Mouse (Mus musculus) hindbrain, embryonic 12.5 days (tissue): ENCODE measurements around the gene Slain2. TPM values are rescaled to one million over a fixed set of nuclear protein-coding genes. Genes with fewer than 3 reads are reported as not detected.

Experiments used
- ATAC-seq: fragments of 200-750 bp; cut with Nextera tagmentation; 2 replicates; pipeline ENCODE4 v1.8.0; 2017; ENCODE audit warnings: moderate TSS enrichment; ENCODE audit not compliant: low FRiP score
- H3K27ac ChIP-seq: fragments of 300-500 bp; sonication (generic); 2 replicates; pipeline ENCODE4 v1.5.1; 2016; ENCODE audit warnings: mild to moderate bottlenecking
- H3K27me3 ChIP-seq: fragments of 300-500 bp; sonication (generic); 2 replicates; pipeline ENCODE4 v1.6.1; 2016; ENCODE audit warnings: mild to moderate bottlenecking
- H3K36me3 ChIP-seq: fragments of 300-500 bp; sonication (generic); 2 replicates; pipeline ENCODE4 v1.6.1; 2016; ENCODE audit warnings: mild to moderate bottlenecking
- H3K4me1 ChIP-seq: fragments of 300-500 bp; sonication (generic); 2 replicates; pipeline ENCODE4 v1.6.1; 2016
- H3K4me2 ChIP-seq: fragments of 300-500 bp; sonication (generic); replicated peaks from 2 replicates; pipeline ENCODE4 v1.6.1; 2016; ENCODE audit warnings: mild to moderate bottlenecking
- H3K4me3 ChIP-seq: fragments of 300-500 bp; sonication (generic); 2 replicates; pipeline ENCODE4 v1.5.1; 2016; ENCODE audit warnings: mild to moderate bottlenecking
- H3K9ac ChIP-seq: fragments of 300-500 bp; sonication (generic); 2 replicates; pipeline ENCODE4 v1.6.1; 2016; ENCODE audit warnings: mild to moderate bottlenecking, moderate library complexity
- H3K9me3 ChIP-seq: fragments of 300-500 bp; sonication (generic); replicated peaks from 2 replicates; pipeline ENCODE4 v1.6.1; 2016; ENCODE audit warnings: mild to moderate bottlenecking
- WGBS: fragments of 180-500 bp; shearing (Covaris S2); methylation state at CpG from one replicate; pipeline ENCODE4 v1.1.7; 2016; 5-methylcytosine and 5-hydroxymethylcytosine counted together
- polyA plus RNA-seq: library from polyadenylated mRNA; unstranded; fragments of >200 nt; fragmentation: Nextera tagmentation; extraction: Ambion mirVana; gene quantifications from 2 replicates; pipeline ENCODE4 v1.2.1, GENCODE M21; 2016

Gene Slain2
- polyA plus RNA-seq, 1 experiment from 2014 or later: 27.7 TPM

DNA sequence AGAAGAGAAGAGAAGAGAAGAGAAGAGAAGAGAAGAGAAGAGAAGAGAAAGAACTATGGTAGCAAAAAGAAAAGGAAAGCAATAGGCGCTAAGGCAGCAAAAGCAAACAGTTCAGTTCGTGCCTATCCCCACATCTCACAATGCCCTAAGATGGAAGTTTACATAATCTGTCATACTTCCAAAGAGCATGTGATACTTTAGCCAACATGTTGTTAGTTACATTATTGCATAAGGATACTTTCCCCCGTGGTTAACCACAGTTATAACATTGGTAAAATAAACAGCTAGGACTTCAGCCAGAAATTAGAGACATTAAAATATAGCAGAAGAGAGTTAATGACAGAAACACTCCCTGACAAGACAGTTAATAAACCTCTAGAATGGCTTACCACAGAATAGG is 30.4 kb upstream of the Slain2 start:
- H3K27me3 ChIP-seq: no peaks in the 10 kb centered on the region
- no peak overlapping the region for H3K9ac ChIP-seq
- H3K27ac ChIP-seq: no peak overlapping the region
- ATAC-seq: no peak
- H3K4me1 ChIP-seq: no peaks in the 10 kb centered on the region
- H3K4me2 ChIP-seq: no peak overlapping the region
- H3K4me3 ChIP-seq: no peak overlapping the region
- 91% methylated on average over 3 of the region's 3 CpGs for WGBS
- no peaks in the 10 kb centered on the region for H3K36me3 ChIP-seq
- H3K9me3 ChIP-seq: no peaks in the 10 kb centered on the region

GRCm38 (mm10) chr5:72886458-72887222 is 27.5 kb upstream of the Slain2 start:
- H3K4me3 ChIP-seq: no peak overlapping the region
- 73% methylated on average over 19 of the region's 19 CpGs for WGBS

GRCm38 (mm10) chr5:72888260-72888659 is 25.8 kb upstream of the Slain2 start:
- H3K4me1 ChIP-seq: no peaks in the 10 kb centered on the region
- H3K27ac ChIP-seq: no peak overlapping the region
- 92% methylated on average over 7 of the region's 7 CpGs for whole genome bisulfite sequencing
- no peaks in the 10 kb centered on the region for H3K36me3 ChIP-seq
- ATAC-seq: no peak
- H3K4me2 ChIP-seq: no peak overlapping the region
- no peak overlapping the region for H3K4me3 ChIP-seq
- H3K27me3 ChIP-seq: no peaks in the 10 kb centered on the region
- no peaks in the 10 kb centered on the region for H3K9me3 ChIP-seq
- H3K9ac ChIP-seq: no peak overlapping the region

More at GRCm38 (mm10) chr5:72886458-72887222, 27.5 kb upstream of the Slain2 start:
- Histone ChIP-seq H3K27ac (no peak overlapping the region), H3K27me3 (no peaks in the 10 kb centered on the region), H3K4me1 (no peaks in the 10 kb centered on the region), H3K9ac (no peak overlapping the region), H3K36me3 (no peaks in the 10 kb centered on the region), H3K4me2 (no peak overlapping the region), H3K9me3 (no peaks in the 10 kb centered on the region)
- no peak for ATAC-seq

DNA sequence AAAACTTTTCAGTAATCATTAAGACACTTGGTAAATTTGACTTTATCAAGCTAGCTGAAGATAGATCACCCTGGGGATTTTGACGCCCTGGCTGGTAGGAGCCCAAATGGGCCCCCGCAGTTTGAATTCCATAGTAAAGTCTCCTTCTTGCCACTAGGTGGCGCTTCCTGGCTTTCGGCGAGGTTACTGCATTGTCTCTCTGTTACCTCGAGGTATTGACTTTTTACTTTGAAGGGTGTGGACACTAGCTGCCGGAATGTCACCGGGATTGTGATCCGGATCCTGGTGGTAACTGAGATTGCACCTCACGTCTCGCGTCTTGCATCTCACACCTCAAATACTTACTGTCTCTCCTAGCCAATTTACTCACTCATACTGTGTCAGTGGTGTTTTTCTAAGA is 22.6 kb upstream of the Slain2 start:
- H3K27ac ChIP-seq: no peak overlapping the region
- ATAC-seq: no peak
- H3K4me1 ChIP-seq: no peaks in the 10 kb centered on the region
- H3K4me2 ChIP-seq: no peak overlapping the region
- no peak overlapping the region for H3K9ac ChIP-seq
- no peaks in the 10 kb centered on the region for H3K27me3 ChIP-seq
- H3K4me3 ChIP-seq: no peak overlapping the region
- H3K36me3 ChIP-seq: no peaks in the 10 kb centered on the region
- no peaks in the 10 kb centered on the region for H3K9me3 ChIP-seq
- 9% methylated on average over 12 of the region's 12 CpGs for WGBS

GRCm38 (mm10) chr5:72893987-72894386 is 20.1 kb upstream of the Slain2 start:
- ATAC-seq: no peak
- H3K4me1 ChIP-seq: no peaks in the 10 kb centered on the region
- H3K9me3 ChIP-seq: no peaks in the 10 kb centered on the region
- WGBS: 62% methylated on average over 5 of the region's 5 CpGs
- H3K27me3 ChIP-seq: no peaks in the 10 kb centered on the region
- no peaks in the 10 kb centered on the region for H3K36me3 ChIP-seq
- H3K9ac ChIP-seq: no peak overlapping the region
- no peak overlapping the region for H3K4me3 ChIP-seq
- no peak overlapping the region for H3K4me2 ChIP-seq
- no peak overlapping the region for H3K27ac ChIP-seq

DNA sequence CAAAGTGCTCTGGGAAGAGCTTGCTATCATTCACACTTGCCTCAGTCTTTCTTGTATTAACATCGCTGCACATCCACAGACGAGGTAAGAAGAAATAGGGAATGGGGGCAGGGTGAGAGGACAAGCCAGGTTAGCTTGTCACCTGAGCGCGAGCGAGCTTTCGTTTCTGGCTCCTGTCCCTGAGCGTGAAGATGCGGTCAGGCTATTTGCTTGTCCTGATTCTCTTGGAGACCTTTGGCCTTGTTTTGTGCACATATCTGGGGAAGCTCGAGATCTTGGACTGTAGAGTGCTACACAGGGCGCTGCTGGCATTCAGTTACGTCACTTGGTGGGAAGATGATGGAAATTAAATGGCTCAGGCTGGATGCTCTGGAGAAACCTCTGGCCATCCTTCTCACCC is 18.8 kb upstream of the Slain2 start:
- Histone ChIP-seq H3K9me3 (no peaks in the 10 kb centered on the region), H3K27me3 (no peaks in the 10 kb centered on the region), H3K27ac (no peak overlapping the region), H3K4me1 (no peaks in the 10 kb centered on the region), H3K9ac (no peak overlapping the region), H3K36me3 (no peaks in the 10 kb centered on the region), H3K4me3 (no peak overlapping the region), H3K4me2 (no peak overlapping the region)
- WGBS: 90% methylated on average over 11 of the region's 11 CpGs
- no peak for ATAC-seq

- no peaks in the 10 kb centered on the region for H3K9me3 ChIP-seq
- no peaks in the 10 kb centered on the region for H3K4me1 ChIP-seq
- no peak overlapping the region for H3K4me3 ChIP-seq
- no peak for ATAC-seq
- WGBS: 78% methylated on average over 18 of the region's 18 CpGs
- no peaks in the 10 kb centered on the region for H3K27me3 ChIP-seq
- H3K4me2 ChIP-seq: no peak overlapping the region
- no peaks in the 10 kb centered on the region for H3K36me3 ChIP-seq
- no peak overlapping the region for H3K27ac ChIP-seq
- no peak overlapping the region for H3K9ac ChIP-seq
These were observed 17.4 kb upstream of the Slain2 start for GRCm38 (mm10) chr5:72896478-72897279.

DNA sequence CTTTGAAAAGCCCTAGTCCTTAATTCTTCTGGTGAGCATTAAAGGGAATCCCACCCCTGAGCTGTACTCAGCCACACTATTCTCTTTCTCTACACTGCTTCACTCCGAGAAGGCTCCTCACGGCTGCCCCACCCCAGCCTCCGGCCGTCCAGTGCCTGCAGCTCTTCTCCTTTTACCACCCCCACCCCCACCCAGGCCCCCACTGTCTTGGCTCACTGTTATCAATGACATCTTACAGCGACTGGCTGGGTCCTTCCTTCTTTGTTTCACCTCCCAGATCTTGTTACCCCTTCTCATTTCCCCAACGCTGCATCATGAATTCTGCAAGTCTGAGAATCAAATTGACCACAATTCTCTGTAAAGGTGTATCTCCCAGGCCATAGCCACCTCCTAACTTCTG is 16.1 kb upstream of the Slain2 start:
- Histone ChIP-seq H3K4me2 (no peak overlapping the region), H3K36me3 (no peaks in the 10 kb centered on the region), H3K9me3 (no peaks in the 10 kb centered on the region), H3K9ac (no peak overlapping the region), H3K27me3 (no peaks in the 10 kb centered on the region), H3K4me1 (no peaks in the 10 kb centered on the region), H3K27ac (no peak overlapping the region), H3K4me3 (no peak overlapping the region)
- WGBS: 58% methylated on average over 6 of the region's 6 CpGs
- no peak for ATAC-seq

GRCm38 (mm10) chr5:72899255-72899654 is 14.8 kb upstream of the Slain2 start:
- no peak overlapping the region for H3K4me2 ChIP-seq

DNA sequence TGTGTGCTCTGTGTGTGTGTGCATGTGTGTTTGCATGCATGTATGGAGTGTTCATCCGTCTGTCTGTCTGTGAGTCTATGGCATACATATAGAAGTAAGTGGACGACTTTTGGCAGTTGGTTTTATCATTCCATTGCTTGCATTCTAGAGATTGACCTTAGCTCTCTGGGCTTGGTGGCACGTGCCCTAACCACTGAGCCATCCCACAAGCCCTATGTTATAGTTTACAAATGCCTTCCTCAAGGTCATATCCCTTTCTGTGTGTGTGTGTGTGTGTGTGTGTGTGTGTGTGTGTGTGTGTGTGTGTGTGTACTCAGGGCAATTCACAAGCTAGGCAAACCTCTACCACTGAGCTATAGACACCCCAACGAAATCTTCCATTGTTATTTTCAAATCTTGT is 12.2 kb upstream of the Slain2 start:
- ATAC-seq: no peak
- 83% methylated on average over 4 of the region's 4 CpGs for WGBS
- Histone ChIP-seq H3K36me3 (no peaks in the 10 kb centered on the region), H3K4me1 (no peaks in the 10 kb centered on the region), H3K9ac (no peak overlapping the region), H3K4me2 (no peak overlapping the region), H3K27me3 (no peaks in the 10 kb centered on the region), H3K27ac (no peak overlapping the region), H3K9me3 (no peaks in the 10 kb centered on the region), H3K4me3 (no peak overlapping the region)

More at GRCm38 (mm10) chr5:72899255-72899654, 14.8 kb upstream of the Slain2 start:
- Histone ChIP-seq H3K4me1 (no peaks in the 10 kb centered on the region), H3K36me3 (no peaks in the 10 kb centered on the region), H3K9ac (no peak overlapping the region), H3K4me3 (no peak overlapping the region), H3K27me3 (no peaks in the 10 kb centered on the region), H3K27ac (no peak overlapping the region), H3K9me3 (no peaks in the 10 kb centered on the region)
- WGBS: 94% methylated on average over 8 of the region's 8 CpGs
- ATAC-seq: no peak

DNA sequence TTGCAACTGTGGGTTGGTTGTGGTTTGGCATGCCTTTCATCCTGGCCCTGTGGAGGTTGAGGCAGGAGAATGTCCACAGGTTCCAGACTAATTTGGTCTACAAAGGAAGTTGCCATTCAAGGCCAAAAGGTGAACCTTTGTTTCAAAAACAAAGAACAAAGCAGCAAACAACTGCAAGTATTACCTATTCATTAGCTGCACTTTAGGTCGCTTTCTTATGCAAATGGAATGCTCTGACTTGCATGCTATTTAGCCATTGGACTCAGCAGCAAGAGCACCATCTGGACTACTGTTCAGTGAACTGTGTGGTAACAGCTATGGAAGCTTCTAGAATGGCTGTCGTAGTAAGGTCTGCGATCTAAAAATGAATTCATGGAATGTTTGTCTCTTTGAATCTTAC is 11.8 kb upstream of the Slain2 start:
- ATAC-seq: no peak
- Histone ChIP-seq H3K27me3 (no peaks in the 10 kb centered on the region), H3K9ac (no peak overlapping the region), H3K4me1 (no peaks in the 10 kb centered on the region), H3K4me2 (no peak overlapping the region), H3K4me3 (no peak overlapping the region), H3K27ac (no peak overlapping the region), H3K36me3 (no peaks in the 10 kb centered on the region), H3K9me3 (no peaks in the 10 kb centered on the region)
- WGBS: 38% methylated on average over 3 of the region's 3 CpGs

- ATAC-seq: no peak
- 83% methylated on average over 3 of the region's 3 CpGs for whole genome bisulfite sequencing
- H3K4me3 ChIP-seq: no peak overlapping the region
These were observed 11.1 kb upstream of the Slain2 start for GRCm38 (mm10) chr5:72902876-72903516.

More at GRCm38 (mm10) chr5:72902876-72903516, 11.1 kb upstream of the Slain2 start:
- no peaks in the 10 kb centered on the region for H3K27me3 ChIP-seq
- no peaks in the 10 kb centered on the region for H3K36me3 ChIP-seq
- no peaks in the 10 kb centered on the region for H3K9me3 ChIP-seq
- H3K4me1 ChIP-seq: no peaks in the 10 kb centered on the region
- no peak overlapping the region for H3K27ac ChIP-seq
- no peak overlapping the region for H3K4me2 ChIP-seq
- no peak overlapping the region for H3K9ac ChIP-seq
